Mouse (Mus musculus) limb, embryonic 12.5 days (tissue): Measurements from ENCODE around the gene Gm19668. TPM values are rescaled to one million over a fixed set of nuclear protein-coding genes. Genes with fewer than 3 reads are reported as not detected.
"Not testable (repeated sequence)": the region's sequence is repeated elsewhere in the genome, so short reads cannot be mapped to it uniquely, and the experiment has no call there.

Experiments
- ATAC-seq: fragments of 200-750 bp; cut with Nextera tagmentation; 2 replicates; pipeline ENCODE4 v1.8.0; 2017; ENCODE audit warnings: low read depth, moderate TSS enrichment; ENCODE audit not compliant: insufficient number of reproducible peaks, insufficient read depth, low FRiP score, low TSS enrichment
- H3K27ac ChIP-seq: fragments of 300-500 bp; sonication (generic); 2 replicates; pipeline ENCODE4 v1.5.1; 2016; ENCODE audit warnings: mild to moderate bottlenecking, moderate library complexity
- H3K27me3 ChIP-seq: fragments of 300-500 bp; sonication (generic); 2 replicates; pipeline ENCODE4 v1.6.1; 2016; ENCODE audit warnings: mild to moderate bottlenecking, moderate library complexity
- H3K36me3 ChIP-seq: fragments of 300-500 bp; sonication (generic); 2 replicates; pipeline ENCODE4 v1.6.1; 2016; ENCODE audit warnings: mild to moderate bottlenecking, moderate library complexity
- H3K4me1 ChIP-seq: fragments of 300-500 bp; sonication (generic); replicated peaks from 2 replicates; pipeline ENCODE4 v1.6.1; 2016
- H3K4me2 ChIP-seq: fragments of 300-500 bp; sonication (generic); 2 replicates; pipeline ENCODE4 v1.6.1; 2016; ENCODE audit warnings: mild to moderate bottlenecking, moderate library complexity
- H3K4me3 ChIP-seq: fragments of 300-500 bp; sonication (generic); replicated peaks from 2 replicates; pipeline ENCODE4 v1.5.1; 2016; ENCODE audit warnings: mild to moderate bottlenecking
- H3K9ac ChIP-seq: fragments of 300-500 bp; sonication (generic); replicated peaks from 2 replicates; pipeline ENCODE4 v1.6.1; 2016; ENCODE audit warnings: mild to moderate bottlenecking, moderate library complexity
- H3K9me3 ChIP-seq: fragments of 300-500 bp; sonication (generic); 2 replicates; pipeline ENCODE4 v1.6.1; 2016; ENCODE audit warnings: mild to moderate bottlenecking, moderate library complexity
- WGBS: fragments of 180-500 bp; shearing (Covaris S2); methylation state at CpG from one replicate; pipeline ENCODE4 v1.1.7; 2016; 5-methylcytosine and 5-hydroxymethylcytosine counted together
- polyA plus RNA-seq: library from polyadenylated mRNA; unstranded; fragments of >200 nt; fragmentation: Nextera tagmentation; extraction: Ambion mirVana; gene quantifications from 2 replicates; pipeline ENCODE4 v1.2.1, GENCODE M21; 2016

Gm19668 gene
- polyA plus RNA-seq, 1 experiment from 2014 or later: not detected

- H3K9me3 ChIP-seq: no peaks in the 10 kb centered on the region
- no peaks in the 10 kb centered on the region for H3K27me3 ChIP-seq
- WGBS: 71% methylated on average over 1 of the region's 1 CpGs
- H3K27ac ChIP-seq: no peak overlapping the region
- H3K4me2 ChIP-seq: no peak overlapping the region
- H3K4me3 ChIP-seq: no peak overlapping the region
- no peak for ATAC-seq
- no peak overlapping the region for H3K9ac ChIP-seq
- no peaks in the 10 kb centered on the region for H3K4me1 ChIP-seq
- H3K36me3 ChIP-seq: no peaks in the 10 kb centered on the region
Measured at GRCm38 (mm10) chr10:77769727-77770126, 29.2 kb downstream of the Gm19668 start.

DNA sequence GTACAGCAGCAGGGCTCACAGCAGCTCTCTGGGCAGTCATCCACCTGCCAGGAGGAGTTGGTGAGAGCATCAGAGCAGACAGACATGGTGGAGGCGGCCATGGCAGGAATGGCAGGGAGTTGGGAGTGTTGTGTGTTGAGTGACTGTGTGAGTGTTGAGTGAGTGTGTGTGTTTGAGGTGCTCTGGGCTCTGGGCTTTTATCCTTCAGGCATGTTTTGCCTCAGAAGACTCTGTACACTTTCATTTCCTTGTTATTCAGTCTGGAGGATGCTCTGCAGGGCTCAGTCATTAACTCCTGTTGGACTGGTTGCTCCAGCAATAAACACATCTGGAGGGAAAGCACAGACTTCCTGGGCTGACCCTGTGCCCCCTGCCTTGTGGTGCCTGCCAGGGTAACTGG lies 39.4 kb downstream of the Gm19668 start, which contains the start of gene Gm3233:
Gene Gm3233 (minus strand): TSS at position 101 of the 400 bp plus-strand sequence.
- not testable (repeated sequence) for H3K27ac ChIP-seq, H3K27me3 ChIP-seq, H3K4me2 ChIP-seq, H3K36me3 ChIP-seq, ATAC-seq, H3K4me1 ChIP-seq, H3K4me3 ChIP-seq, H3K9me3 ChIP-seq, H3K9ac ChIP-seq
- 40% methylated on average over 1 of the region's 1 CpGs for WGBS

- peaks cover 15% of the 10 kb centered on the region for H3K4me1 ChIP-seq
- no peak overlapping the region for H3K9ac ChIP-seq
- no peak overlapping the region for H3K27ac ChIP-seq
- no peak overlapping the region for H3K4me2 ChIP-seq
- no peak overlapping the region for H3K4me3 ChIP-seq
- no peaks in the 10 kb centered on the region for H3K27me3 ChIP-seq
- ATAC-seq: no peak
- H3K9me3 ChIP-seq: 0 out of 2 replicates have a peak, but pooled peaks cover 4% of the 10 kb centered on the region
- no peaks in the 10 kb centered on the region for H3K36me3 ChIP-seq
Measured at GRCm38 (mm10) chr10:77753448-77753847, 45.5 kb downstream of the Gm19668 start.

DNA sequence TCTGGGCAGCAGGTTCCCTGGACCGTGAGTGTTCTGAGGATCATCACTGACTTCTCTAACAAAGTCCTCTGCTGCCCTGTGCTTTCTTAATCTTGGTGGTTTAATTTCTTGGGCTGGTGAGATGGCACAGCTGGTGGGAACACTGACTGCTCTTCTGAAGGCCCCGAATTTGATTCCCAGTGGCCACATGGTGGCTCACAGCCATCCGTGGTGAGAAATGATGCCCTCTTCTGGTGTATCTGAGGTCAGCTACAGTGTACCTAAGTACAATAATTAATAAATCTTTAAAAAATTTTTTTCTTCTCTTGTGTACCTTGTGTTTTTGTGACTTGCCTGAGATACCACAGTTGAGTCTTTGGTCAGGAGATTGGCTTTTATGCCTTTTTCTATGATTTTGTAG lies 46.6 kb downstream of the Gm19668 start:
- H3K4me3 ChIP-seq, H3K36me3 ChIP-seq, H3K9me3 ChIP-seq, H3K27ac ChIP-seq, H3K9ac ChIP-seq, ATAC-seq, H3K4me2 ChIP-seq, H3K27me3 ChIP-seq: not testable (repeated sequence)
- peaks cover 15% of the 10 kb centered on the region for H3K4me1 ChIP-seq
- 68% methylated on average over 3 of the region's 3 CpGs for WGBS

DNA sequence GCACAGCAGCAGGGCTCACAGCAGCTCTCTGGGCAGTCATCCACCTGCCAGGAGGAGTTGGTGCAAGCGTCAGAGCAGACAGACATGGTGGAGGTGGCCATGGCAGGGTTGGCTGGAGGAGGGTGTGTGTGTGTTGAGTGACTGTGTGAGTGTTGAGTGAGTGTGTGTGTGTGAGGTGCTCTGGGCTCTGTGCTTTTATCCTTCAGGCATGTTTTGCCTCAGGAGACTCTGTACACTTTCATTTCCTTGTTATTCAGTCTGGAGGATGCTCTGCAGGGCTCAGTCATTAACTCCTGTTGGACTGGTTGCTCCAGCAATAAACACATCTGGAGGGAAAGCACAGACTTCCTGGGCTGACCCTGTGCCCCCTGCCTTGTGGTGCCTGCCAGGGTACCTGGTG lies 47.7 kb downstream of the Gm19668 start, which contains the start of gene Gm9736:
Gene Gm9736 (minus strand): TSS at position 101 of the 400 bp plus-strand sequence.
- H3K9ac ChIP-seq, H3K27ac ChIP-seq: not testable (repeated sequence)
- 38% methylated on average over 1 of the region's 1 CpGs for WGBS

DNA sequence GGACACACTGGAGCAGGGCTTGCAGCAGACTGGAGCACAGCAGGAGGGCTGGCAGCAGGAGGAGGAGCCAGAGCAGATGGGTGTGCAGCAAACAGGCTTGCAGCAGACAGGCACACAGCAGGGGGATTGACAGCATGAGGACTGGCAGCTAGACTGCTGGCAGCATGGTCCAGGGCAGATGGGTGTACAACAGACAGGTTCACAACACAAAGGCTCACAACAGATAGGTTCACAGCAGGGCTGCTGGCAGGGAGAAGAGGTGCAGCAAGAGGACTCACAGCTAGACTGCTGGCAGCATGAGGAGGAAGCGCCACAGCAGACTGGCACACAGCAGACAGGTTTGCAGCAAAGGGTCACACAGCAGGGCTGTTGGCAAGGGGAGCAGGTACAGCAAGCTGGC lies 48.2 kb downstream of the Gm19668 start:
- WGBS: 72% methylated on average over 1 of the region's 1 CpGs
- H3K27me3 ChIP-seq, H3K4me2 ChIP-seq, ATAC-seq, H3K36me3 ChIP-seq, H3K9me3 ChIP-seq, H3K4me3 ChIP-seq, H3K9ac ChIP-seq, H3K27ac ChIP-seq: not testable (repeated sequence)
- peaks cover 15% of the 10 kb centered on the region for H3K4me1 ChIP-seq

More for the DNA sequence above, 47.7 kb downstream of the Gm19668 start, which contains the start of gene Gm9736:
- peaks cover 15% of the 10 kb centered on the region for H3K4me1 ChIP-seq
- H3K36me3 ChIP-seq, H3K4me2 ChIP-seq, H3K9me3 ChIP-seq, H3K27me3 ChIP-seq, H3K4me3 ChIP-seq, ATAC-seq: not testable (repeated sequence)

Other genes starting within 250 kb of the Gm19668 start
- gene Pttg1ip, start 217.4 kb downstream of the Gm19668 start, polyA plus RNA-seq: 83.6 and 84.0 TPM in 2 replicates
- 345 and 359 TPM in 2 replicates for gene Sumo3, start 193.0 kb downstream of the Gm19668 start, polyA plus RNA-seq
- 9.7 and 12.0 TPM in 2 replicates for gene Gm49325, start 192.9 kb downstream of the Gm19668 start, polyA plus RNA-seq
- gene Ube2g2, start 176.9 kb downstream of the Gm19668 start, polyA plus RNA-seq: 75.4 and 79.3 TPM in 2 replicates
- gene Tspear, start 112.6 kb downstream of the Gm19668 start, polyA plus RNA-seq: 0.50 and 1.3 TPM in 2 replicates
- gene Gm19402, start 108.4 kb downstream of the Gm19668 start, polyA plus RNA-seq: not detected in 2 replicates
- not detected in 2 replicates for gene Gm9508, start 101.9 kb downstream of the Gm19668 start, polyA plus RNA-seq
- not detected in 2 replicates for gene Gm10272, start 92.5 kb downstream of the Gm19668 start, polyA plus RNA-seq
- gene Gm10024, start 87.7 kb downstream of the Gm19668 start, polyA plus RNA-seq: not detected in 2 replicates
- gene Gm10142, start 83.3 kb downstream of the Gm19668 start, polyA plus RNA-seq: not detected in 2 replicates
- gene Krtap12-1, start 78.5 kb downstream of the Gm19668 start, polyA plus RNA-seq: not detected in 2 replicates
- not detected in 2 replicates for gene Gm10100, start 72.6 kb downstream of the Gm19668 start, polyA plus RNA-seq
- gene Gm18596, start 56.5 kb downstream of the Gm19668 start, polyA plus RNA-seq: not detected in 2 replicates
- not detected in 2 replicates for gene Gm9736, start 47.8 kb downstream of the Gm19668 start, polyA plus RNA-seq
- gene Gm3233, start 39.5 kb downstream of the Gm19668 start, polyA plus RNA-seq: not detected in 2 replicates
- gene Gm3238, start 27.8 kb downstream of the Gm19668 start, polyA plus RNA-seq: not detected in 2 replicates
- not detected in 2 replicates for gene Gm7138, start 22.2 kb downstream of the Gm19668 start, polyA plus RNA-seq
- not detected in 2 replicates for gene Gm3250, start 16.6 kb downstream of the Gm19668 start, polyA plus RNA-seq
- not detected in 2 replicates for gene Gm7137, start 10.9 kb downstream of the Gm19668 start, polyA plus RNA-seq
- gene Gm9639, start 4.1 kb downstream of the Gm19668 start, polyA plus RNA-seq: not detected in 2 replicates
- gene Gm9507, start 12.7 kb upstream of the Gm19668 start, polyA plus RNA-seq: not detected in 2 replicates
- not detected in 2 replicates for gene Gm2696, start 15.5 kb upstream of the Gm19668 start, polyA plus RNA-seq
- not detected in 2 replicates for gene Krtap10-4, start 28.0 kb upstream of the Gm19668 start, polyA plus RNA-seq
- gene Krtap10-10, start 36.8 kb upstream of the Gm19668 start, polyA plus RNA-seq: not detected in 2 replicates
- gene Gm36176, start 47.7 kb upstream of the Gm19668 start, polyA plus RNA-seq: not detected in 2 replicates
- gene Gm10318, start 53.7 kb upstream of the Gm19668 start, polyA plus RNA-seq: not detected in 2 replicates
- gene Gm3285, start 62.8 kb upstream of the Gm19668 start, polyA plus RNA-seq: not detected in 2 replicates
- 3.1 and 3.4 TPM in 2 replicates for gene Lrrc3, start 103.4 kb upstream of the Gm19668 start, polyA plus RNA-seq
- gene Trpm2, start 171.4 kb upstream of the Gm19668 start, polyA plus RNA-seq: 0.29 and 0.53 TPM in 2 replicates
- gene 1810043G02Rik, start 179.4 kb upstream of the Gm19668 start, polyA plus RNA-seq: 28.2 and 29.2 TPM in 2 replicates
- 172 and 174 TPM in 2 replicates for gene Pfkl, start 210.9 kb upstream of the Gm19668 start, polyA plus RNA-seq
- not detected in 2 replicates for gene Dnmt3l, start 242.8 kb upstream of the Gm19668 start, polyA plus RNA-seq
- 0.53 and 0.90 TPM in 2 replicates for gene Aire, start 244.5 kb upstream of the Gm19668 start, polyA plus RNA-seq